Mouse (Mus musculus) forebrain, embryonic 14.5 days (tissue): ENCODE measurements around the gene Jak2. TPM values are rescaled to one million over a fixed set of nuclear protein-coding genes. Genes with fewer than 3 reads are reported as not detected.

Experiments
- ATAC-seq: fragments of 200-750 bp; cut with Nextera tagmentation; 2 replicates; pipeline ENCODE4 v1.8.0; 2017; ENCODE audit warnings: mild to moderate bottlenecking, moderate library complexity
- DNase-seq: peaks from one replicate; pipeline ENCODE4 v3.0.0-alpha.2; 2015; ENCODE audit warnings: low spot score
- H3K27ac ChIP-seq: fragments of 300-500 bp; sonication (generic); 2 replicates; pipeline ENCODE4 v1.5.1; 2014; ENCODE audit warnings: low read depth, mild to moderate bottlenecking, control low read depth, low read length, moderate library complexity
- H3K27me3 ChIP-seq: fragments of 300-500 bp; sonication (generic); replicated peaks from 2 replicates; pipeline ENCODE4 v1.6.1; 2014; ENCODE audit warnings: low read length, control low read depth, mixed read lengths; ENCODE audit not compliant: control insufficient read depth, insufficient read depth
- H3K36me3 ChIP-seq: fragments of 300-500 bp; sonication (generic); 2 replicates; pipeline ENCODE4 v1.6.1; 2014; ENCODE audit warnings: low read length, control low read depth; ENCODE audit not compliant: control insufficient read depth, insufficient read depth
- H3K4me1 ChIP-seq: fragments of 300-500 bp; sonication (generic); 2 replicates; pipeline ENCODE4 v1.6.1; 2014; ENCODE audit warnings: antibody characterized with exemption, low read length, control low read depth; ENCODE audit not compliant: control insufficient read depth, insufficient read depth
- H3K4me2 ChIP-seq: fragments of 300-500 bp; sonication (generic); 2 replicates; pipeline ENCODE4 v1.6.1; 2014; ENCODE audit warnings: mild to moderate bottlenecking, control low read depth, low read length
- H3K4me3 ChIP-seq: fragments of 300-500 bp; sonication (generic); 2 replicates; pipeline ENCODE4 v1.5.1; 2014; ENCODE audit warnings: low read depth, low read length, control low read depth
- H3K9ac ChIP-seq: fragments of 300-500 bp; sonication (generic); 2 replicates; pipeline ENCODE4 v1.6.1; 2014; ENCODE audit warnings: mild to moderate bottlenecking, low read length, control low read depth, moderate library complexity
- H3K9me3 ChIP-seq: fragments of 300-500 bp; sonication (generic); replicated peaks from 2 replicates; pipeline ENCODE4 v1.6.1; 2016; ENCODE audit warnings: low read length, control low read depth, mixed read lengths; ENCODE audit not compliant: control insufficient read depth
- WGBS: fragments of 180-500 bp; shearing (Covaris S2); extraction: QIAGEN DNeasy Blood & Tissue Kit; methylation state at CpG from one replicate; pipeline ENCODE4 v1.1.7; 2014; 5-methylcytosine and 5-hydroxymethylcytosine counted together
- polyA plus RNA-seq: library from polyadenylated mRNA; unstranded; fragments of >200 nt; fragmentation: Nextera tagmentation; extraction: Ambion mirVana; gene quantifications from 2 replicates; pipeline ENCODE4 v1.2.1, GENCODE M21; 2014

Jak2 gene
- polyA plus RNA-seq, 1 experiment from 2014 or later, result 15.6 TPM

DNA sequence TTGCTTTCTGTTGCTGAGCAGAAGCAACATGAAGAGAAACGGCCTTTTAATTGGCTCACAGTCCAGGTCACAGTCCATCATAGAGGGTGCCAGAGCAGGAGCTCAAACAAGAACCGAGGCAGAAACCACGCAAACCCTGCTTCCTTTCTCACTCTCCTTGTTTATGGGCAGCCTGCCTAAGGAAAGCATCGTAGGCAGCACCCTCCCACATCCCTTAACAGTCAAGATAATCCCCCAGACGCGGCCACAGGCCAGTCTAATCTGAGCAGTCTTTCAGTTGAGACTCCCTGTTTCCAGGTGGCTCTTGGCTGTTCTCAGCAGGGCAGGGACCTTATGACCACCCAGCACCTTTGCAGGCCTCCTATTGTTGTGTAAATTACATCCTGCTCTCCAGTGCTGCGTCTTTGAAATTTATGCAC is 33.8 kb downstream of the Jak2 start:
- 4% methylated on average over 7 of the region's 7 CpGs for WGBS
- Histone ChIP-seq H3K4me1 (peaks cover 3% of the 10 kb centered on the region; the same call in 1 of the 2 replicates), H3K36me3 (peaks cover 30% of the 10 kb centered on the region), H3K9ac (no peak overlapping the region), H3K27me3 (no peaks in the 10 kb centered on the region), H3K9me3 (no peaks in the 10 kb centered on the region), H3K4me3 (no peak overlapping the region), H3K4me2 (no peak overlapping the region), H3K27ac (no peak overlapping the region; the same call in 1 of the 2 replicates)
- DNase-seq (peak; percentile 48), ATAC-seq (peak; percentile 52; the same call in 1 of the 2 replicates)

DNA sequence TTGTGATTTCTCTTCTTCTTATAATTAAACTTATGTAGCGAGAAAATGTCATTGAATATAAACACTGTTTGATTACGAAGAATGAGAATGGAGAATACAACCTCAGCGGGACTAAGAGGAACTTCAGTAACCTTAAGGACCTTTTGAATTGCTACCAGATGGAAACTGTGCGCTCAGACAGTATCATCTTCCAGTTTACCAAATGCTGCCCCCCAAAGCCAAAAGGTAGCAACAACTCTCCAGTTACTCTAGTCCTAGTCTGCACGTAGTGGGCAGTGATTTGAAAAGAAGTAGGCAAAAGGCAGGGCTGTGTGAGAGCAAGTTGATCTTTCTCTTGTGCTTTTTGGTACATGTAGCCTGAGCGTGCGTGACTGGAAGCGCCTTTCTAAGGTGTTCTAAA is 36.2 kb downstream of the Jak2 start:
- Histone ChIP-seq H3K4me1 (peaks cover 3% of the 10 kb centered on the region; the same call in 1 of the 2 replicates), H3K27ac (no peak overlapping the region), H3K9me3 (no peaks in the 10 kb centered on the region), H3K27me3 (no peaks in the 10 kb centered on the region), H3K9ac (no peak overlapping the region), H3K4me3 (no peak overlapping the region), H3K36me3 (peaks cover 44% of the 10 kb centered on the region), H3K4me2 (no peak overlapping the region)
- DNase-seq, result no peak
- ATAC-seq, result no peak
- WGBS, result 79% methylated on average over 8 of the region's 8 CpGs

DNA sequence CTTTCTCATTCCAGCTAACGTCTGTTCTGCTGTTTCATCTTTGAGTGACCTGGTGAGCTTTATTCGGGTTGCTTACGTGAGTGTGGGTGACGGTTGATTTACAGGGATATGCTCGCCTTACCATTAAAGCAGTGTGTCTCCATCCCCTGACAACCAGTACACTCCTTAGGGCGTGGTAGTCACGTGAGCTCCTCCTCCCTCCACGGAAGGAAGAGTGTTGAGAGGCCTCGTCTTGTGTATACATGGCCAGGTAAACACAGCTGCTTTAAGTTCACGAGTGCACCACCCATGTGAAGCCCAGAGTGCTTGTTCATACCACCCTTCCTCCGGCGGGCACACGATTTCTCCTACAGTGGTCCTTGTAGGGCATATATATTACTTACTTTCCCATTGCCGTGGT is 39.9 kb downstream of the Jak2 start:
- H3K4me3 ChIP-seq, result no peak overlapping the region
- H3K36me3 ChIP-seq, result peaks cover 42% of the 10 kb centered on the region
- no peak overlapping the region for H3K27ac ChIP-seq
- no peak overlapping the region for H3K4me2 ChIP-seq
- H3K4me1 ChIP-seq, result no peaks in the 10 kb centered on the region
- WGBS, result 87% methylated on average over 14 of the region's 14 CpGs
- DNase-seq (no peak), ATAC-seq (no peak)
- H3K9me3 ChIP-seq, result no peaks in the 10 kb centered on the region
- no peaks in the 10 kb centered on the region for H3K27me3 ChIP-seq
- no peak overlapping the region for H3K9ac ChIP-seq

DNA sequence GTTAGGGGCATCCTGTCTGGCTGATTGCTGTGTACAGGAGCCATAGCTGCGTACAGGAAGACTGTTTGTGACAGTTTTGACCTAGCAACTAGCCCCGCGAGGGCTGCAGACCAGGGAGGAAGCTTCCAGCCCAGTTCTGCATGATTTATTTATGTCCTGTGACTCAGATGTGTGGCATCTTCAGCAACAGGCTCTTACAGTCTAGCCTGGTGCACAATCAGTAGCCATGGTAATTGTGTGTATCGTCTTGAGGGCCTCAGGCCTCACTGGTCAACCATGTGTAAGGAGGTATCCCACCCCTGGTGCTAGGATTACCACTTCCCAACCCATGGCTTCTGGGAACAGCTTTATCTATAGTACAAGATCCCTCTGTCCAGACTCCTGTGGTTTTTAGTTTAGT is 40.9 kb downstream of the Jak2 start:
- H3K4me3 ChIP-seq, result no peak overlapping the region
- H3K36me3 ChIP-seq, result peaks cover 46% of the 10 kb centered on the region
- no peaks in the 10 kb centered on the region for H3K27me3 ChIP-seq
- no peaks in the 10 kb centered on the region for H3K4me1 ChIP-seq
- H3K9me3 ChIP-seq, result no peaks in the 10 kb centered on the region
- no peak for ATAC-seq
- H3K27ac ChIP-seq, result no peak overlapping the region
- no peak overlapping the region for H3K9ac ChIP-seq
- DNase-seq, result no peak
- H3K4me2 ChIP-seq, result no peak overlapping the region
- 93% methylated on average over 4 of the region's 4 CpGs for WGBS

DNA sequence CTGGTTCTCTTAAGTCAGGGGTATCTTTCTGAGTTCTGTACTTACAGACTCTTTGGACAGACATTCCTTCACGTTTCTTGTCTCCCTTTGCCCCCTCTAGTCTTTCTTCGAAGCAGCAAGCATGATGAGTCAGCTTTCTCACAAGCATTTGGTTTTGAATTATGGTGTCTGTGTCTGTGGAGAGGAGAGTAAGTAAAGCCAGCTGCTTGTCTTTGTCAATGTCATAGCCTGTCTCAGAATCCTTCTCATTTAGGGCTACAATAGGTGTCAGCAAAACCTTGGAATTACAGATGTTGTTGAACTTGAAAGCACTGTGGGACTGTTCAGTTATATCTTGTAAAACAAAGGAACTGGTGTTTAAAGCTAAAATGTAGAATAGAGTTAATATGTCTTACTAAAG is 43.1 kb downstream of the Jak2 start:
- Histone ChIP-seq H3K27ac (no peak overlapping the region), H3K9ac (no peak overlapping the region), H3K4me1 (no peaks in the 10 kb centered on the region), H3K9me3 (no peaks in the 10 kb centered on the region), H3K4me3 (no peak overlapping the region), H3K4me2 (no peak overlapping the region), H3K27me3 (no peaks in the 10 kb centered on the region), H3K36me3 (peaks cover 53% of the 10 kb centered on the region)
- ATAC-seq, result no peak
- no peak for DNase-seq
- WGBS, result 76% methylated on average over 2 of the region's 2 CpGs

DNA sequence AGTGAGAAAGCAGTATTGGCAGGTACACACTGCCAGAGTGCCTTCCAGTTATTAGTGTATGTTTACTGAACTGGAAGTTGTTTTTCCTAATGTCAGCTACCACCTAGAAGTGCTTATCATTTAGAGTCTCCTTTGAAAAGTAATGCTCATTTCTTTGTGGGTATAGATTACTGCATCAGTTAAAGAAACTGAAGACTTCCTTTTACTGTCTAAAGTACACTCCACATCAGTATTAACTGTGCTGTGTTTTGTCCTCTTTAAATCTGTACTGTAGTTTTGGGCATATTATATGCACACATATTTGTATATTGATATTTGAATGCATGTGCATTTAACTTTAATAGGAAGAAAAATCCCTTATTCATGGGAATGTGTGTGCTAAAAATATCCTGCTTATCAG is 44.5 kb downstream of the Jak2 start:
- ATAC-seq (no peak), DNase-seq (no peak)
- Histone ChIP-seq H3K9me3 (no peaks in the 10 kb centered on the region), H3K27ac (no peak overlapping the region), H3K9ac (no peak overlapping the region), H3K4me2 (no peak overlapping the region), H3K4me1 (no peaks in the 10 kb centered on the region), H3K36me3 (peaks cover 58% of the 10 kb centered on the region), H3K4me3 (no peak overlapping the region), H3K27me3 (no peaks in the 10 kb centered on the region)

DNA sequence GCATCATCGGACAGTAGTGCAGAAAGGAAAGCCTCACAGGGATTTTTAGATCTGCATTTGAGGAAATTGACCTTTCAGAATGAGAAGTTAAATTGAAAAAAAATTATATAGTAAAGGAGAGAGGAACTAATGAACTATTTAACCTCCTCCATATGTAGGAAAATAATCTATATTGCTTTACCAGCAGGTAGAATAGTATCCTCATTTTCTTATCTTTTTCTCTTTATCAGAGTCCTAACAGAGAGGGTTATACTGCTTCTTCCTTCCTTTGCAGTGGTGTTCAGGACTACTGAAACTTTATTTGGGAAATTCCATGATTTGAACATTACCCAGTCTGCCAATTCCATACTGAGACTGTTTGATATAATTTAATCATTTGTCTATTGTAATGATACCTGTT is 45.7 kb downstream of the Jak2 start:
- ATAC-seq, result no peak
- H3K9ac ChIP-seq, result no peak overlapping the region
- H3K4me1 ChIP-seq, result no peaks in the 10 kb centered on the region
- H3K27me3 ChIP-seq, result no peaks in the 10 kb centered on the region
- DNase-seq, result no peak
- H3K36me3 ChIP-seq, result peaks cover 53% of the 10 kb centered on the region
- WGBS, result 97% methylated on average over 1 of the region's 1 CpGs
- no peak overlapping the region for H3K27ac ChIP-seq
- no peak overlapping the region for H3K4me2 ChIP-seq
- H3K4me3 ChIP-seq, result no peak overlapping the region
- no peaks in the 10 kb centered on the region for H3K9me3 ChIP-seq

DNA sequence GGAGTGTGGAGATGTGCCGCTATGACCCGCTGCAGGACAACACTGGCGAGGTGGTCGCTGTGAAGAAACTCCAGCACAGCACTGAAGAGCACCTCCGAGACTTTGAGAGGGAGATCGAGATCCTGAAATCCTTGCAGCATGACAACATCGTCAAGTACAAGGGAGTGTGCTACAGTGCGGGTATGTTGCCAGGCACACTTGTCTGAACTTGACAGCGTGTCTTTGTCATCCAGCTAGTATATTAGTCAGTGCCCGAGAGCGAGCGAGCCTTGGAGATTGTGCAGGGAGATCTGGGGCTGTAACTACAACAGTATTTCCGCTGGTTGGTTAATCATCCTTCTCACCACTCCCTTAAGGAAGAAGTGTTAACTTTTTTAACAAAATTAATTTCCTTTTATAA is 49.3 kb downstream of the Jak2 start:
- Histone ChIP-seq H3K9me3 (no peaks in the 10 kb centered on the region), H3K9ac (no peak overlapping the region), H3K4me3 (no peak overlapping the region), H3K36me3 (peaks cover 53% of the 10 kb centered on the region), H3K4me2 (no peak overlapping the region), H3K4me1 (no peaks in the 10 kb centered on the region), H3K27ac (no peak overlapping the region), H3K27me3 (no peaks in the 10 kb centered on the region)
- ATAC-seq (no peak), DNase-seq (no peak)
- WGBS, result 87% methylated on average over 13 of the region's 13 CpGs

DNA sequence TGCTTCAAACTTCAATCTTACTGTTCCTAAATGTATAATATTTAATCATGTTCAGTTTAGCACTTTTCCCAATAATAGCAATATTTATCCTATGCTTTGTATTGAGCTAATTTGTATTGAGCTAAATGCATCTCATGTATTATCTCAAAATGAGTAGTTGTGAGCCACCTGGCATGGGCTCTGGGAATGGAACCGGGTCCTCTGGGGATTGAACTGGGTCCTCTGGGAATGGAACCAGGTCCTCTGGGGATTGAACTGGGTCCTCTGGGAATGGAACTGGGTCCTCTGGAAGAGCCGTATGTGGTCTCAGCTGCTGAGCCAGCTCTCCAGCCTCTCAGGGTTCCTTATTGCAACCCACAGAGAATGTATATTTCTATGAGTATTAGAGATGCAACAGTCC is 50.5 kb downstream of the Jak2 start:
- 88% methylated on average over 2 of the region's 2 CpGs for WGBS
- no peak for DNase-seq
- Histone ChIP-seq H3K9me3 (no peaks in the 10 kb centered on the region), H3K4me1 (no peaks in the 10 kb centered on the region), H3K4me3 (no peak overlapping the region), H3K27ac (no peak overlapping the region), H3K9ac (no peak overlapping the region), H3K27me3 (no peaks in the 10 kb centered on the region), H3K36me3 (peaks cover 47% of the 10 kb centered on the region), H3K4me2 (no peak overlapping the region)
- ATAC-seq, result no peak
